Mouse (Mus musculus) layer of hippocampus, postnatal 36 days (tissue): Measurements from ENCODE around the gene Slc22a21. TPM values are rescaled to one million over a fixed set of nuclear protein-coding genes. Genes with fewer than 3 reads are reported as not detected.
"Not testable (repeated sequence)": the region's sequence is repeated elsewhere in the genome, so short reads cannot be mapped to it uniquely, and the experiment has no call there.

Experiments used
- DNase-seq, 2 experiments: peaks; one replicate each; pipeline ENCODE4 v3.0.0; 2022
- total RNA-seq, 2 experiments: library from RNA; stranded (reverse); gene quantifications; 2 replicates each; pipeline ENCODE4 v1.2.3; 2021

Gene Slc22a21
- total RNA-seq, 2 experiments from 2014 or later, result 1.5 to 1.9 TPM

DNA sequence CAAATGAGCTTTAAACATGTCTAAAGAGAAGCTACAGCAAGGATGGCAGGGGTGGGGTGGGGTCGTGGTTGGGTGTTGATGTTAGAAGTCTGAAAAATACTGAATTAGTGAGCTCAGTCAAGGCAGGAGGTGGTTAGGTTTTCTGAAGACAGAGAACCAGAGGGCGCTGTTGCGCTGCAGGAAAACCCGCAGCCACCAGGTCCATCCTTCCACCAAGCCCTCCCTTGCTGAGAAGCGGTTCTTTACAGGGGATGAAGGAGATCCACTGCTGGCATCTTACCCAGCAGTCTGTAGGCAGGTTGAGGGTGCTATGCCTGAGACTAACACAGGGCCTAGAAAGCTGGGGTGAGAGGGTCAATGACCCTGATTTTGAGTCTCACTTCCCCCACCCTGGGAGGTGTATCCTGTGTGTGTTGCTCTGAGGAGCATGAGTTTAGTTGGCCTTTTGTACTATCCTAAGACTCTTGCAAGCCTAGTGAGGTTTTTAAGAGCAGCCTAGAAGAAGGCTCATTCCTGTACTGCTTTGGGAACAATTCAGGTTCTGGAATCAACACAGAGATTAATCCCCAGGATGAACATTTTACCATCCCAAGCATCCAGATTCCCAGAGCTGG, 22.1 kb upstream of the Slc22a21 start:
- peak; percentile 63 to 66 for DNase-seq

DNA sequence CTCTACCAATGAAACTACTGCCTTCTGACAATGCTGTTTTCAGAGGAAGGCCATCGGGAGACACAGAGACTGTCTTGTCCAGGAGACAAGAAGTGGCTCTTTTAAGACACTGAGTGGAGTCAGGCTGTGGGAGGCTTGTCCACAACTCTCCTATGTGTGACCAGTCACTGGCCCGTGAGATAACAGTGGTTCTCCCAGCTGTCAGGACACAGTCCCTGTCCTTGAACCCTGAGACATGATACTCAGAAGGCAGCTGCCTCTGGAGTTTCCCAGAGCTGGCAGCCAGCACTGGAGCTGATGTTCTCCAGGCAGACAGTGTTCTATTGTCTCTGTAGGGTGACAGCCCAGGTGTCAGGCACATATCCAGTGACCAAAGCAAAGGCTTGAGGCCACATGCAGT, 17.5 kb upstream of the Slc22a21 start:
- DNase-seq, result no peak

DNA sequence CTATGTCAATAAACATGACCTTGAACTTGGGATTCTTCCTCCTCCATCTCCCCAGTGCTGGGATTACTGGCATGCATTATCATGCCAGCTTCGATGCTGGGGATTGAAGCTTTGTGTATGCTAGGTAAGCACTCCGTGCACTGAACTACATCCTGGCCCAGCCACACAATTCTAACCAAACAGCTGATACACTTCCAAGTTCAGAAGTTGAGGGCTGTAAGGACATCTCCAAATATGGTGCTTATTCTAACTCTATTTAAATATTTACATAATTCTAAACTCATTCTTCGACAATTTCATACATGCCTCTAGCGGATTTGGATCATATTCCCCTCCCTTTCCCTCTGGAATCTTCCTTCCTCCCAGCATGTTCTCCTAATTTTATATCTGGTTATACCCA, 12.1 kb upstream of the Slc22a21 start:
- DNase-seq, result no peak

DNA sequence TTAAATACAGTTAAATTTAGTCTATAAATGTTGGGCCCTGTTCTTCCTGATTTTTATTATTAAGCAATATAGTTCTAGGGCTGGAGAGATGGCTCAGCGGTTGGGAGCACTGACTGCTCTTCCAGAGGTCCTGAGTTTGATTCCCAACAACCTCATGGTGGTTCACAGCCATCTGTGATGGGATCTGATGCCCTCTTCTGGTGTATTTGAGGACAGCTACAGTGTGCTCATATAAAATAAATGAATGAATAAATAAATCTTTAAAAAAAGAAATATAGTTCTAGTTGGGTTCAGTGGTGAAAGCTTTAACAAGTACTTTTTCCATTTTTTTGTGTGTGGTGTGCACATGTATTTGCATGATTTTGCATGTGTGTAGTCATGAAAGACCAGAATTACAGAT, 9.1 kb upstream of the Slc22a21 start:
- DNase-seq, result no peak

DNA sequence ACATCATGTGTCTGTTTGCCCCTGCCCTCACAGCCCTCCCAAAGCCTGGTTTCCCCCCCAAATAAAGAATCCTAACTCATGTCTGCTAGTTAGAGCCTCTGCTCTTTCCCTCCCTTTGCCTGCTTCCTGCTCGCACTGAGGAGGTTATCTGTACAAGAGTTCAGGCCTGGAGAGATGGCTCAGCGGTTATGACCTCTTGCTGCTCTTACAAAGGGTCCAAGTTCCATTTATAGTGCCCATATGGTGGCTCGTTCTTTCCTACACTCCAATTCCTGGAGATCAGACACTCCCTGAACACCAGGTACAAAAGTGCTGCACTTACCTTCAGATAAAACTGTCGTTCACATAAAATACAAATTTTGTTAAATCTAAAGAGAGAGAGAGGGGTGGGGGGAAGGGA, 7.9 kb upstream of the Slc22a21 start:
- DNase-seq, result no peak

DNA sequence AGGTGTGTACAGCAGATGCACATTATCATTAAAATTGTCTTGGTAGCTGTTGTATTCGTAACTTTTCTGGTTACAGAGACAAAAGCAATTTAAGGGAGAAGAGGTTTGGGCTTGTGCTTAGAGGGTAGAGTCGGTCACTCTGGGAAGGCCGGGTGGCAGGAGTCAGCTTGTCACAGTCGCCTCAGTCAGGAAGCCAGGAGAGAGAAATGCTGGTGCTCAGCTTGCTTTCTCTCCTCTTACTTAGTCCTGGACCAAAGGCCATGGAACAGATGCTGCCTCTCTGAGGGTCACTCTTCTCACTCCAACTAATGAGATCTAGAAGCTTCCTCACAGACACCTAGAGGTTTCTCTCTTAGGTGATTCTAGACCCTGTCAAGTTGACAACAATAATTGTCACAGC, 1.3 kb upstream of the Slc22a21 start:
- DNase-seq, result no peak

DNA sequence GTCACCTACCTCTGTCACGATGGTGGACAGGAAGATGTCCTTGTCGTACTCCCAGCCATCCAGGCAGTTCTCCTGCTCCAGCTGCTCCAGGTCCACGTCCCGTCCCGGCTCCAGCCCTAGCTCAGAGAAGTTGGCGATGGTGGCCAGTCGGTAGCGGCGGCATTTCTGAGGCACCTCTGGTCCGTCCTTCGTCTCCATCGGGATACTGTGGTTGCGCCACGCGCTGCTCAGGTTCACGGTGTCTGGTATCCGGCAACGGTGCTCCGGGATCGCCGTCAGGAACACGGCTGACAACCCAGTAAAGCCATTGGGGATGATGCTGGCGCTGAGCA, 710 bp downstream of the Slc22a21 start:
- DNase-seq, result not testable (repeated sequence)

DNA sequence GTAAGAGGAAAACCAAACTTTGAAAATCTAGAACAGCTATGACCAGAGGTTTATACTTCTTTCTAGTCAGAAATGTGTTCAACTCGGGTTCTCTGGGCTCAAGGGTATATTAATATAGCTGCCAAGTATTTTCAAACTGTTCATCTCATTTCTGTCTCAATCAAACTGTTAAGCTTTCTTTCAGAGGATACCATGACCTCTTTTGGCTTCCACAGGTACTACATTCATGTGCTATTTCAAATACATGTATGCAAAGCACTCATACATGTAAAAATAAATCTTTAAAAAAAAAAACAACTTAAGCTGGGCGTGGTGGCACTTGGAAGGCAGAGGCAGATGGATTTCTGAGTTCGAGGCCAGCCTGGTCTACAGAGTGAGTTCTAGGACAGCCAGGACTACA, 2.5 kb downstream of the Slc22a21 start:
- no peak for DNase-seq

DNA sequence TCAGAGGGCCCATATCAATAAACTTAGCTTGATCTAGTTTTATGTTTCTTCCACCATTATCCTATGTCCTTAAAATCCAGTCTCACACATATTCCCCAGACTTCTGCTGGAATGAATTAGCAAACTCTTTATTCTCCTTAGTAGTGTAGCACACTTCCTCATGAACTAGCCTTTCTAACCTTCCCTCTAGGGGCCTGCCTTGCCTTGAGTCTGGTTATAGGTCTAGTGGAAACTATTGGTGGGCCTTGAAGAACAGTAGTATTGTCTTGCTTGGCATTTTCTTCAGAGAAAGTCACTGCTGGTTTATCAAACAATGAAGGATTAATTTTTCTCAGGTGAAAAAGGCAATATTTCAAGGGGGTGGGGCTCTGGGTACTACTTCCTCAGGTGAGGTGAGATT, 4.6 kb downstream of the Slc22a21 start:
- no peak for DNase-seq

DNA sequence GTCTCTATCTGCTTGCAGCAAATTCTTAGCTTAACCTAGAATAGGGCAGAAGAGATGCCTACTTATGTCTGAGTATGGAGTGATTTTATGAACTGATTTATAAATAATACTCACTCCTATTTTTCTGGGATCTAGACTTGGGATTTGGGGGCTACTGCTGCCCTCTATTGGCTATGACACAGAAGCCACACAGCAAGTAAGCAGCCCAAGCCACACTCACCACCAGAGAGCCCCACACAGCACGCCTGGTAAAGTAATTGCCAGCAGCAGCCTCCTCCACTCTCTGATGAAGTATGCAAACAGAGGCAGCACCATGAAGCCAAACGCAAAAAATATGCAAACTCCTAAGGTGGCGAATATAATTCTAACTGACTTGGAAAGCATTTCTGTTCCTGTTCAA, 21.1 kb downstream of the Slc22a21 start:
- DNase-seq, result peak in 1 of 2 experiments; percentile 3

DNA sequence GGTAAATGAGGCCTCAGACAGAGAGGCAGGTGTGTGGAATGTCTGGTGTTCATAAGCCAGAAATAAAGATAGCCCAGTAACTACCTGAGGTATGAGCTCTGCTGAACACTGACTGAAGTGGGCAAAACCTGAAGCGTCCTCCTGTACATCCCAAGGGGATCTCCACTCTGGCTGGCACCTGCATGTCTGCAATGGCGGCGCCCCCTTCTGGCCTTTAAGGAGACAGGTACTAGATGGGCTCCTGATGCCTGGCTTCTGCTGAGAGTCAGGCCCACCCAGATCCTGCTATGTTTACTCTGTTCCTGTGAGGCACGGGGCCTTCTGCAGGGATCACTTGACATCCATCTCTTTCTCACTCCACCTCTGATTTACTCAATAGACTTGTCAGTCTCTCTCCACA, 22.0 kb downstream of the Slc22a21 start:
- DNase-seq, result not testable (repeated sequence)

DNA sequence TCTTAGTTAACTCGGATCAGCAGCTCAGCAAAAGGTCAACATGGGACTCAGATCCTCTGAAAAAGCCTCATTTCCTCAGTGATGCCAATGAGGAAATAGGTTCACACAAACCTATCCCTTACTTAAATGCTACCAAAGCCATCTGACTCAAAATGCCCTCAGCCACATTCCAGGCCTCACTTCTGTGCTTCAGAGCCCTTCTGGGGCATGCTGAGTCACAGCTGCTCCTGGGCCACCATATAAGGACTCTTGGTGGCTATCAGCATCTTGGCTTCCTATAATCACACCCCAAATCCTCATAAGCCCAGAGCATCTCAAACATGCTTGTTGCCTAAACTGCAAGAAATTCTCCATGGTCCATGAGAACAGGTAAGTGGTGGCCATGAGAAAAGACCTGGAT, 23.5 kb downstream of the Slc22a21 start:
- no peak for DNase-seq

DNA sequence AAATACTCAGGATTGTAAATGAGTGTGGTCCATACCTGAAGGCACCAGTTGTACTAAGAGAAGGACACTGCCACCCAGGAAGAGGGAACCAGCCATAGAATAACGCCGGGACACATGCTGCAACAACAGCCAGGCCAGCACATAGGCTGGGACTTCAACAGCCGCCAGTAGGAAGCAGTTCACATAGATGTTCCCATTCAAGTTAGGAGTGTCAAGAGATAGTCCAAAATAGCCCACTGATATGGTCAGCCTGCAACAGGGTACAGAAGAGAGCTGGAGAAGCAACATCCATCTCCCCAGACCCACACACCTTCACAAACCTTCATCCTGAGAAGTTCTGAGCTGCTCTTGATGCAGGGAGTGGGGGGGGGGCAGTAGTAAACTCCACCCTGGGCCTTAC, 25.5 kb downstream of the Slc22a21 start:
- DNase-seq, result no peak

DNA sequence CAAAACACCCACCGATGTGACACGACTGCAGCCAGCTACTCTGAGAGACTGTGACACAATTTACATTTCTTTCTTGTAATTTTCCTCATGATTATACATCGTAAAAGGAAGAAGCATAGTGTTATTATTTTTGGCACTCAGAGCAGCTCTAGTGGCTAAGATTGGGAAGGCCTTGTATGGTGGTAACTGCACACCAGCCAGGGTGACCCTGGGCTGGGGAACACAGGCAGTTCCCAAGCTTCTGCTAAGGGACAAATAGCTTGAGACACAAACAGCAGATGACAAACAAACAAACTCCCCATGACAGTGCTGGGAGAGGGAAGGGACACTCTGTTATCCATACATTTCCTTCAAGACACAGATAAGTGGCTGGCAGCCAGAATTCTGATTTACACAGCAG, 30.0 kb downstream of the Slc22a21 start:
- DNase-seq, result not testable (repeated sequence)

DNA sequence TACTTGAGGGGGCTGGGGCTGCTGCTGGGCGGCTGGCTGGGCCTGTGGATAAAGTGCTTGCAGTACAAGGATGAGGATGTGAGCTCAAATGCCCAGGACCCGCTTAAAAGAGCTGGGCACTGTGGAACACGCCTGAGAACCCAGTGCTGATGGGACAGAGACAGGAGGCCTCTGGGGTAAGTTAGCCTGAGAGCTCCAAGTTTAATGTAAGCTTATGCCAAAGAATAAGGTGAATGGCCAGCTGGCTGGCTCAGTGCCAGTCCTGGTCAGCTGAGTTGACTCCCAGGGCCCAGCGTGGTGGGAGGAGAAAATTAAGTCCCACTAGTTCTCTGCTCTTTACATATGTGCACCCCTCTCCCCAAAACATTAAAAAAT, 48.2 kb downstream of the Slc22a21 start:
- DNase-seq, result not testable (repeated sequence)

DNA sequence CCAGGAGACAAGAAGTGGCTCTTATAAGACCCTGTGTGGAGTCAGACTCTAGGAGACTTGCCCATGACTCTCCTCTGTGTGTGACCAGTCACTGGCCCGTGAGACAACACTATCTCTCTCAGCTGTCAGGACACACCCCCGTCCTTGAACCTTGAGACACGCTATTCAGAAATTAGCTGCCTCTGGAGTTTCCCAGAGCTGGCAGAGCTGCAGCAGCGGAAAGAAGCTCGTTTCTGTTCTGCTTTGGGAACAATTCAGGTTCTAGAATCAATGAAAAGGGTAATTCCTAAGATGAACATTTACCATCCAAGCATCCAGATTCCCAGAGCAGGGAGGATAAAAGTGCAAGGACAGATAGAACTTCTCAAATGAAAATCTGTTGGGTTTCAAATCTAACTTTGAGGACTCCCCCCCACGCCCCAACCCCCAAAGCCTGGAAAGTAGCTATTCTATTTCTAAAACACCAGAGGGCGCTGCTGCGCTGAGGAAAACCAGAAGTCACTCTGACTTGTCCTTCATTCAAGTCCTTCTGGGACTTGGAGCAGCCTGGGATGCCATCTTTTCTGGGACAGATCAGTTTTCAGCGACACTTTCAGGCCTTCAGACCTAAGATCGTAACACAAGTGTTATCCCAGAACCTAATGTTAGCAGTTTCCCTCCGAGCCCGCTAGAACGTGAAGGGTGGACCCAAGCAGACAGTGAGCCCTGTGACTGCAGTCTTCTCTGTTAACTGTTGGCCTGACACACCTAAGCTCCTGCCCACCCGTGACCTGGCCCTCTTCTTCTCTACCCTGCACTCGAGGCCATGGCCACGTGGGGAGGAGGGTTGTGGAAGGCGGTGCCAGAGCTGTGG, 48.8 kb downstream of the Slc22a21 start:
- DNase-seq, result peak; percentile 32 to 44

DNA sequence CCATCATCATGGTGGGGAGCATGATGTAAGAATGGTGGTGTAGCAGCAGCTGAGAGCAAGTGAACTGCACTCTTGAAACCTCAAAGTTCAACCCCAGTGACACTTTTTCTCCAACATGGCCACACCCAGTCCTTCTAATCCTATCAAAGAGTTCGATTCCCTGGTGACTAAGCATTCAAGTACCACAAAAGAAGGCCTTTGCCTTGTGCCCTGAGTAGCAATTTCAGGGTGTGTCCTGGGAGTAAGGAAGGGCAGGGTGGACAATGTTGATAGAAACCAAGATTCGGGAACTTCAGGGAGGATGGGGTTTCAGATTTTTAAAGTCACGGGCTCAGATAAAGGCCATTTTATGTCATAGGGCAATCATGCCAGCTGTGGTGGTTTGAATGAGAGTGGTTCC, 50.4 kb downstream of the Slc22a21 start:
- no peak for DNase-seq

DNA sequence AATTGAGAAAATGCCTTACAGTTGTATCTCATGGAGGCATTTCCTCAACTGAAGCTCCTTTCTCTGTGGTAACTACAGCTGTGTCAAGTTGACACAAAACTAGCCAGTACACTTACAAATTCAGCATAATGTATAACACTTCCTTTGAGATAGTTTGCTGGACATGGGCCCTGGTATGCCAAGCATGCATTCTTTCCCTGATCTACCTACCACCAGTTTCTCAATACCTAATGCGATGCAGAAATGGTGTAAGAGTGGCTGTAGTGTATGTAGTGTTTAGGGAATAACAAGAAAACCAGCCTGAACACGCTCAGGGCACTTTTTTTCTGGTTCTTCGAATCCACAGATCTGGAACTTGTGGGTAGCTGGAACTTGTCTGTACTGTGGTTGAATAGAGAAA, 51.5 kb downstream of the Slc22a21 start:
- no peak for DNase-seq

DNA sequence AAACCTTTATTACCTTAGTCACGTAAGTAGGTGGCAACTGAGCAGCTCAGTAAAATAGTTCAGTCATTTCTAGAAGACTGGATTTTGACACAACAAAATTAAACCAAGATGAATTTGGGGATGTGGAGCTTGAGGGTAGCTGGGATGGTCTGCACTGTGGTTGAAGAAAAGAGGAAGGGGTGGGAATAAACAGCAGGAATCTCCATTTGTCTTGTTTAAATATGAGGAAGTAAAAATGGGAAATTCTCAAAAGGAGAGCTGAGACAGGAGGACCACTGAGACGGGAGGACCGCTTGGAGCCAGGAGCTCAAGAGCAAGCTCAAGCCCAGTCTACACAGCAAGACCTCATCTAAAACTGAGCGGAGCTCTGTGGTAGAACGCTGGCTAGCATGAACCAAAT, 53.8 kb downstream of the Slc22a21 start:
- no peak for DNase-seq

DNA sequence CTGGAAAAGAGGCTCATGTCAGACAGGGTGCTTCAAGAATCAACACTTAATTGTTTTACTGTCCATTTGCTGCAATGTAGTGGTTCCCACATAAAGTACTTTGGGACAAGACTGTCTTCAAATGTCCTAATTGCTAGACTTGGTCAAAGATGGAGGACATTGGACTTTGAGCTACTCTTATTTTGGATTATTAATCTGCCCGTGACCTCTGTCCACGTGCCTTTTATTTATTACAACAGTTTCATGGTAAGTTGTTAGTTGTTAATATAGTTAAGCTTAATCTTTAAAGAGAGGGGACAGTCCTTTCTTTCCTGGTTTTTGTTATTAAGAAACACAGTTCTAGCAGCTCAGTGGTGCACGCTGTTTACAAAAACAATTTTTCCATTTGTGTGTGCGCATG, 61.3 kb downstream of the Slc22a21 start:
- no peak for DNase-seq

DNA sequence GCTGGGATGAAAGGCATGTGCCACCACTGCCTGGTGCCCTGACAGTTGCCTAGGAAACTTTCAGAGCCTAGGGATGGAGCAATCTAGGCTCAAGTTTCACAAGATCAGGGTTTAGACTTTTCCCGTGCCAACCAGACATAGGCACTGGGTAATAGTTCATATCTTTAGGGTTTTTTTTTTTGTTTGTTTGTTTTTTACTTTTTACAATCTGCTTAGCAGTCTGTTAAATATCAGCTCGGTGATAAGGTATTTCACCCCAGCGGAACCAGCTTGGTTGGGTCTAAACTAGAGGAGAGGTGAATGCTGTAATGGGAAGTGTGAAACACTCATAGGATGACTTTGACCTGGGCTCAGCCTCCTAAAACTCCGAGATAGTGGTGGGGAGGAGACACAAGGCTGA, 69.1 kb downstream of the Slc22a21 start:
- no peak for DNase-seq

DNA sequence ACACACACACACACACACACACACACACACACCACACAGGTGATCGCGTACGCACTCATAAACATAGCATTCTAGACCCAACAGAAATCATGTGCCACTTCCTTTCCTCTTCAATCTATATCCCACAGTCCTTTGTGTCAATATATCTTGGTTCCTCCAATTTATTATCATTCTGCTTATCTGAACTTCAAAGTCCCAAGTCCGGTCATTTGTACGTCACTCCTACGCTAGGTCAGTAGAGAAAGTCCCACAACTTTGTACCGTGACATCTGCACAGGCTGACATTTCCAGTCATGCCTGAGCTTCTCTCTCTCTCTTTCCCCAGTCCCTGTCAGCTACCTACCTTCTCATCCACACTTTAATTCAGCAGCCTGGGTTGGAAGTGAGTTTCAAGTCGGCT, 71.4 kb downstream of the Slc22a21 start:
- no peak for DNase-seq

DNA sequence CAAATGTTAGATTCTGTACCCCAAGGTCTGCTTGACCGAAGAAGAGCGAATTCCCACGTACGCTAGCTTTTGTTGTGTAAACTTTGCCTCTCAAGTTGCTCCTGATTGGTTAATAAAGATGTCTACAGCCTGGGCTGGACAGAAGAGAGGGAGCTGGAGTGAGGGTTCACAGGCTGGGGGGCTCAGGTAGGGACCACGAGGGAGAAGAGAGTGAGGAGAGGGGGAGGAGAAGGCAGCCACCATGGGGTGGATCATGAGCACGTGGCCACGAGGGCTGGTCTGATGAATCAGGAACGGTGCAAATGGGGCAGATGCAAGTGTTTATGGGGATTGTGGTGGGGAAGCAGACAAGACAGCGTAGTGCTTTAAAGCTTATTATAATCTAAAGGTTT, 75.6 kb downstream of the Slc22a21 start:
- no peak for DNase-seq

DNA sequence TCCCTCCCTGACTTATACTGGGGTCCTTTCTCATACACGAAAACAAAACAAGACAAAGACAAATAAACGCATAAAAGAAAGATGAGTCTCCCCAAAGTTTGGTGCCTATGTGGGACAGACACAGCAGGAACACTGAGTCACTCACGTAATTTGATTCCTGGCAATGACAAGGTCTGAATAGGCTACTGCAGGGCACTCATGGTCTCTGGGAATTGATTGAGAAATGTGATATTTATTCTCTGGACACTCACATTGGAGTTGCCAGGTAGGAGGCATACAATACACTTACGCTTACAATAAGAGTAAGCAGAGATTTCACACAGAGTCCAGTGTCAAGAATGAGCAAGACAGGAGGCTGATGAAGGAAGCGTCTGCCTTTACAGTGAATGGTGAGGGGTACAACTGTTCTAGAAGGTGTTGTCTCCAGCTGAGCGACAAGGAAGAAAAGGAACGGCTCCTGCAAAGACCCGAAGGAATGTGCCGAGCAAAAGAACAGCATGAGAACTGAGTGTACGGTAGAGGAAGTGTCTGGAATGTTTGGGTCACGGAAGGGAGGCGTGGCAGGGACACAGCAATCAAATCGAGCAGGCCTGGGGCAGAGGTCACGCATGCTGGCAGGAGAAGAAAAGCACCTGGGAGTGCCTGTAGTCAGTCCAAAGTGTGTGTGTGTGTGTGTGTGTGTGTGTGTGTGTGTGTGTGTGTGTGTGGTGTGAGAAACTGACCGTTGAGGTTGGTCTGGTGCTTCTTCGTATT, 76.2 kb downstream of the Slc22a21 start:
- DNase-seq, result no peak
